Mouse (Mus musculus): Measurements from ENCODE around the gene Cep89. TPM values are rescaled to one million over a fixed set of nuclear protein-coding genes. Genes with fewer than 3 reads are reported as not detected.

The Cep89 gene
- polyA plus RNA-seq, 2 experiments from 2014 or later, result 14.2 to 23.5 TPM

Other genes starting within 250 kb of the Cep89 start
- gene Slc7a10, start 210.7 kb upstream of the Cep89 start, polyA plus RNA-seq (2017; shearing (Covaris generic)), result 1 to 10 TPM; 6.7 to 7.4 TPM
- gene Lrp3, start 181.5 kb upstream of the Cep89 start, polyA plus RNA-seq (2017; shearing (Covaris generic)), result 1 to 10 TPM in 1 of 2 experiments, under 1 TPM in 1; 0.51 to 1.8 TPM
- 10 to 100 TPM; 22.4 to 28.6 TPM for gene Gpatch1, start 78.6 kb upstream of the Cep89 start, polyA plus RNA-seq (2017; shearing (Covaris generic))
- gene Rhpn2, start 62.9 kb upstream of the Cep89 start, polyA plus RNA-seq (2017; shearing (Covaris generic)), result under 1 TPM; 0.28 to 0.39 TPM
- 10 to 100 TPM; 34.0 to 40.4 TPM for gene Faap24, start 199 bp upstream of the Cep89 start, polyA plus RNA-seq (2017; shearing (Covaris generic))
- gene Slc7a9, start 51.8 kb downstream of the Cep89 start, polyA plus RNA-seq (2017; shearing (Covaris generic)), result not detected
- gene Tdrd12, start 140.7 kb downstream of the Cep89 start, polyA plus RNA-seq (2017; shearing (Covaris generic)), result not detected
- gene Nudt19, start 159.3 kb downstream of the Cep89 start, polyA plus RNA-seq (2017; shearing (Covaris generic)), result 10 to 100 TPM; 42.0 to 46.8 TPM
- not detected for gene Rgs9bp, start 188.5 kb downstream of the Cep89 start, polyA plus RNA-seq (2017; shearing (Covaris generic))
- gene Ankrd27, start 189.2 kb downstream of the Cep89 start, polyA plus RNA-seq (2017; shearing (Covaris generic)), result 10 to 100 TPM; 52.8 to 73.2 TPM